Mouse (Mus musculus) lung, postnatal 25 days (tissue): Measurements from ENCODE around the gene Ccpg1.

Source experiments
- DNase-seq: peaks from one replicate; pipeline ENCODE4 v3.0.0; 2022; ENCODE audit warnings: low spot score

The Ccpg1 gene

GRCm38 (mm10) chr9:73047906-73048305, 62.7 kb downstream of the Ccpg1 start:
- no peak for DNase-seq

GRCm38 (mm10) chr9:73048927-73049326, 63.7 kb downstream of the Ccpg1 start:
- DNase-seq: no peak

GRCm38 (mm10) chr9:73049833-73050232, 64.6 kb downstream of the Ccpg1 start:
- no peak for DNase-seq

- DNase-seq: no peak
Measured at GRCm38 (mm10) chr9:73050606-73051005, 65.4 kb downstream of the Ccpg1 start.

GRCm38 (mm10) chr9:73055441-73055911, 70.2 kb downstream of the Ccpg1 start:
- peak; percentile 64 for DNase-seq

GRCm38 (mm10) chr9:73059224-73059623, 74.0 kb downstream of the Ccpg1 start:
- DNase-seq: no peak

DNA sequence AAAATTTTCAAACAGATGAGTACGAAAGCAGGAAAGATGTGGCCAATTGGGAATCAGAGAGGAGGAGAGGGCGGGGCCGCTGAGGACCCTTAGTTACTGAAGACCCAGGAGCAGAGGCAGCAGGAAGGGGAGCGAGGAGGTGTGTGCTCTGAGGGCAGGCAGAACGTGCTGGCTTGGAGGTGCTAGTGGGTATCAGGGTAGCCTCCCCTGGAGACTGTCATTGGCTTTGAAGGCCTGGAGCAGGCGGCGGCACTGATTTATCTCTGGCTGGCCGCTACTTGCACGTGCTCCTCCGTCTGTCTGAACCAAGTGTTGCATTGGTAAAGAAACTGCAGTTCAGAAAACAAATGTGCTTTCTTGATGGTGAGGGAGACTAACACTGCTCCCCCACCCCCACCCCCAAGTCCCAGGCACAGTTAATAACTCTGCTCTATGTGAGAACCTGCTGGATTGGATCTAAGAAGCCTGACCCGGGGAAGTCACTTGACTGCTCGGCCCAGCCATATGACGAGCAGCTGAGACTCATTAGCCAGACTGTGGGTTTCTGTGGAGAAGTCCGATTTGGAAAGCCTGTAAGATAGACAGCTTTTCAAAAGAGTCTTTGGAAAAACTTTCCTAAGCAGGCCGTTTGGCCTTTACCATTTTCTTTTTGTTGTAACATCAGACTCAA, 78.5 kb downstream of the Ccpg1 start:
- DNase-seq: no peak
